Mouse (Mus musculus) limb, embryonic 13.5 days (tissue): ENCODE measurements at regions not wholly inside any gene's neighbourhood (a gene's known extent, or its start where the extent isn't known, plus 50 kb on each side); places are given as distances from the start of the nearest gene placed in this dataset.

Source experiments
- ATAC-seq: fragments of 200-750 bp; cut with Nextera tagmentation; 2 replicates; pipeline ENCODE4 v1.8.0; 2017; ENCODE audit warnings: low read depth, moderate number of reproducible peaks, moderate TSS enrichment; ENCODE audit not compliant: low FRiP score
- H3K27ac ChIP-seq: fragments of 300-500 bp; sonication (generic); 2 replicates; pipeline ENCODE4 v1.5.1; 2015; ENCODE audit warnings: inconsistent platforms, mild to moderate bottlenecking, moderate library complexity
- H3K27me3 ChIP-seq: fragments of 300-500 bp; sonication (generic); 2 replicates; pipeline ENCODE4 v1.6.1; 2015; ENCODE audit warnings: mild to moderate bottlenecking, inconsistent platforms
- H3K36me3 ChIP-seq: fragments of 300-500 bp; sonication (generic); 2 replicates; pipeline ENCODE4 v1.6.1; 2015; ENCODE audit warnings: inconsistent platforms, mild to moderate bottlenecking, moderate library complexity
- H3K4me1 ChIP-seq: fragments of 300-500 bp; sonication (generic); 2 replicates; pipeline ENCODE4 v1.6.1; 2015; ENCODE audit warnings: inconsistent platforms
- H3K4me2 ChIP-seq: fragments of 300-500 bp; sonication (generic); replicated peaks from 2 replicates; pipeline ENCODE4 v1.6.1; 2015; ENCODE audit warnings: inconsistent platforms, mild to moderate bottlenecking, moderate library complexity
- H3K4me3 ChIP-seq: fragments of 300-500 bp; sonication (generic); 2 replicates; pipeline ENCODE4 v1.5.1; 2015; ENCODE audit warnings: moderate library complexity, mild to moderate bottlenecking, inconsistent platforms
- H3K9ac ChIP-seq: fragments of 300-500 bp; sonication (generic); 2 replicates; pipeline ENCODE4 v1.6.1; 2015; ENCODE audit warnings: mild to moderate bottlenecking, inconsistent platforms
- H3K9me3 ChIP-seq: fragments of 300-500 bp; sonication (generic); 2 replicates; pipeline ENCODE4 v1.6.1; 2016; ENCODE audit warnings: inconsistent platforms
- WGBS: fragments of 180-500 bp; shearing (Covaris S2); methylation state at CpG from one replicate; pipeline ENCODE4 v1.1.7; 2015; 5-methylcytosine and 5-hydroxymethylcytosine counted together

DNA sequence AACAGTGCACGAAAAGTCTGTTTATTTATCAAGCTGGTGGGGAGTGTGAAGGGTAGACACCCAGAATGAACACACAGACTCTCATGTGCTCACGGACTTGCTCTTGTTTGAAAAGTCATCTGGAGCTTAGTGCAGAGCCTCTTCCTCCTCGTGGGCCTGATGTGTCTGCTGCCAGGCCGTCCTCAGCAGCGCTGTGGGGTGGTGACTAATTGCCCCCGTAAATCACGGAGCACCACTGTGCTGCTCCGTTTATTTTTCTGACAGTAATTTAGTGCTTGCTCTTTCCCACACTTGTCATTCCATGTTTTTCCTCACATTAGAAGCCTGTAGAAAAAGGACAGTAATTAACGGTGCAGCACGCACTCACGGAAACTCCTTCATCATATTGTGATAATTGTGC is 51.2 kb upstream of the Gm17304 start:
- peaks cover 83% of the 10 kb centered on the region for H3K27me3 ChIP-seq
- WGBS, result 9% methylated on average over 11 of the region's 11 CpGs

DNA sequence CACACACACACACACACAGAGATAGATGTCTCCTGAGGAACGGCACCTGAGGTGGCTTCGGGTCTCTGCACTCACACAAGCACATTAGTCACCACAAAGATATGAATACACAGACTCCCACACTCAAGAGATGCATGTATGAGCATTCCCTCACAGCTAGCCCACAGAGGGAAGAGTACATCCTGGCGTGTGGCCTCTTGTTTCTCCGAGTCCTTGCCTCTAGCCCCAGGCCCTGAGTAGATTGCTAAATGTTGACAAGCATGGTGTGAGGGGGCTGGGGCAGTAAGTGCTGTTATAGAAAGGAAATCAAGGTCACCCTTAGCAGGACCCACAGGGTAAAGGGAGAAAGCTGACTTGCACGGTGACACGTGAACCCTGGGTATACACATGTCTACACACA is 69.6 kb upstream of the Gm17304 start:
- ATAC-seq, result no peak
- no peak overlapping the region for H3K9ac ChIP-seq
- WGBS, result 82% methylated on average over 6 of the region's 6 CpGs
- no peak overlapping the region for H3K27ac ChIP-seq
- no peaks in the 10 kb centered on the region for H3K4me1 ChIP-seq
- H3K36me3 ChIP-seq, result no peaks in the 10 kb centered on the region
- no peak overlapping the region for H3K4me2 ChIP-seq
- H3K27me3 ChIP-seq, result peaks cover 8% of the 10 kb centered on the region; the same call in 1 of the 2 replicates
- no peak overlapping the region for H3K4me3 ChIP-seq
- no peaks in the 10 kb centered on the region for H3K9me3 ChIP-seq

More for the DNA sequence above, 51.2 kb upstream of the Gm17304 start:
- no peak overlapping the region for H3K9ac ChIP-seq
- H3K4me3 ChIP-seq, result no peak overlapping the region
- ATAC-seq, result no peak
- H3K4me1 ChIP-seq, result peaks cover 13% of the 10 kb centered on the region
- no peak overlapping the region for H3K4me2 ChIP-seq
- no peaks in the 10 kb centered on the region for H3K36me3 ChIP-seq
- H3K9me3 ChIP-seq, result no peaks in the 10 kb centered on the region
- H3K27ac ChIP-seq, result no peak overlapping the region

DNA sequence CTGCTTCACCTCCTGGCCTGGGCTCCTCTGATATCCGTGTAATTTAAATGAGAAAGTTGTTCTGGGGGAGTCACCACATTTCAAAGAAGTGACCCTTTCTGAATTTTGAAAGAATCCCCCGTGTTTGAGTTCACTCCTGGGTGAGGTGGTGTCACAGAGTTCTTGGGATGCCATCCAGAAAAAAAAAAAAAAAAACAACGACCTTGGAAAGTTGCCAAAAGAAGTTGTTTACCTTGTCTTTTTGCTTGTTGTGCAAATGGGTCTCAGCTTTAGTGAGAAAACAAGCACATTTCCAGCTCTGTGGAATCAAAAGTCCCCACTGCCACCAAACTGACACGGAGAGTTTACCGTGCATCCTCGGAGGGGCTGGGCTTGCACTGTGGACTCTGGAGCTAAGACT is 71.7 kb upstream of the Gm17304 start:
- no peak for ATAC-seq

DNA sequence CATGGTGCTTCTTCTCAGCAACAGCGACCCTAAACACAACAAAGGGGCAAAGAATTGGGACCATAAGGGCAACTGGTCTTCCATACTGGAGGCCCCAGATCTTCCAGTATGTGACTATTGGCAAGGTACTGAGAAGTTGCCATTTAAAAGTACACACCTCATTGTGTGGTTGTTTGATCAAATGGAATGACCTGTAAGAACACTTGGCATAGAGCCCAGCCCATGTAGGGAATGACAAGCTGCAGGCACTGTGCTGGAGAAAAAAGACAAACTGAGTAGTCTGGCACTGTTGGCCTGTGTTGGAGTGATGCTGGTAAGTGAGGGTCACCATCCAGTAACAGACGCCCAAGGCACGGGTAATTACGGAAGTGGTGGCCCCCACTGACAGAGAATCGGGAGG is 72.8 kb upstream of the Gm17304 start:
- WGBS, result 76% methylated on average over 5 of the region's 5 CpGs
- H3K4me2 ChIP-seq, result no peak overlapping the region
- no peaks in the 10 kb centered on the region for H3K36me3 ChIP-seq
- no peaks in the 10 kb centered on the region for H3K9me3 ChIP-seq
- H3K4me3 ChIP-seq, result no peak overlapping the region
- no peak overlapping the region for H3K9ac ChIP-seq
- H3K27me3 ChIP-seq, result no peaks in the 10 kb centered on the region
- H3K27ac ChIP-seq, result no peak overlapping the region
- ATAC-seq, result no peak
- no peaks in the 10 kb centered on the region for H3K4me1 ChIP-seq

More for the DNA sequence above, 71.7 kb upstream of the Gm17304 start:
- no peak overlapping the region for H3K4me2 ChIP-seq
- H3K9me3 ChIP-seq, result no peaks in the 10 kb centered on the region
- H3K4me3 ChIP-seq, result no peak overlapping the region
- H3K27ac ChIP-seq, result no peak overlapping the region
- H3K4me1 ChIP-seq, result no peaks in the 10 kb centered on the region
- H3K9ac ChIP-seq, result no peak overlapping the region
- no peaks in the 10 kb centered on the region for H3K27me3 ChIP-seq
- no peaks in the 10 kb centered on the region for H3K36me3 ChIP-seq
- 48% methylated on average over 6 of the region's 6 CpGs for WGBS

DNA sequence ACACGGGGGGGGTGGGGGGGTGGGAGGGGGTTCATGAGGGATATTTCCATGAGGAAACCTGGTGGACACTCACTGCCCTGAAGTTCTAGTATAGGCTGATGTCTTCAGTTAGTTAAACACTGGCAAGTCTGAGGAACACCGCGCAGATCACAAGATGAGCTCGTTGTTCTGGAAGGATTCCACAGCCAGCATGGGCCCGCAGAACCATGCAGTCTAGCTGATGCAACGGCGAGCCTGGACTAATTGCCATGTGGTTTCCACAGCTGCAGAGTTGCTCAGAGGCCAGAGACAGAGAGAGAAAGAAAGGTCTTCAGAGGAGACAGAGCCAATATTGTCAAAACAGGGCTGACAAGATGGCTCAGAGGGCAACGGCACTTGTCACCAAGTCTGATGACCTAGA is 70.8 kb upstream of the Barhl2 start:
- Histone ChIP-seq H3K4me3 (no peak overlapping the region), H3K27ac (no peak overlapping the region), H3K9me3 (no peaks in the 10 kb centered on the region), H3K4me2 (no peak overlapping the region), H3K27me3 (no peaks in the 10 kb centered on the region; the same call in 1 of the 2 replicates), H3K9ac (no peak overlapping the region), H3K4me1 (no peaks in the 10 kb centered on the region), H3K36me3 (no peaks in the 10 kb centered on the region)
- 87% methylated on average over 8 of the region's 8 CpGs for WGBS
- no peak for ATAC-seq

DNA sequence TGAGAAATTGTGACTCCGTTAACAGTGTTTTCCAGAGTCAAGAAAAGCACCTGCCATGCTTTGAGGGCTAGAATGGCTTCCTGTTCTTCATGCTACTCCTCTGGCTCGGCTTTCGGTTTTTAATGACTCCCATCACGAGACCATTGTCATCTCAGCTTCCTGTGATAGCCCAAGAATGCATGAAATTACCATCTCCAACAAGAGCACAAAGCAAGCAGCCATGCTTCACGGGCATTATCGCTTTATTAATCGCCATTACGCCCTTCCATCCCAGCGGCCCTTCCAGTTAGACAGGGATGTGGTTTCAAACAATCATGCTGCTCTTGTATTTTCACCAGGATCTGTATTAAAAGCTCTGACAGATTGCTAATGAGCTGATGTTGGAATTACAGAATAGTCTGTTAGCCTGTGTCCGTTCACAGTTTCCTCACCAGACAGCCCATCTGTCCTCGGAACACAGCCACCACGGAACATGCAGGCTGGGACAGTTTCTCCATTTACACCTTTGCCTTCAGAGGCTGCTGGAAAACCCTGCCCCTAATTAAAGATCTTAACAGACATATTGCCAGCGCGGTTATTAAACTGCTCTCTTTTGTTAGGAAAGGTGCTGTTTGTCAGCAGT is 69.5 kb upstream of the Barhl2 start:
- Histone ChIP-seq H3K4me3 (no peak overlapping the region), H3K9me3 (no peaks in the 10 kb centered on the region), H3K9ac (no peak overlapping the region), H3K4me1 (no peaks in the 10 kb centered on the region), H3K36me3 (no peaks in the 10 kb centered on the region), H3K4me2 (no peak overlapping the region), H3K27ac (no peak overlapping the region), H3K27me3 (no peaks in the 10 kb centered on the region; the same call in 1 of the 2 replicates)
- ATAC-seq, result no peak
- WGBS, result 69% methylated on average over 14 of the region's 14 CpGs

DNA sequence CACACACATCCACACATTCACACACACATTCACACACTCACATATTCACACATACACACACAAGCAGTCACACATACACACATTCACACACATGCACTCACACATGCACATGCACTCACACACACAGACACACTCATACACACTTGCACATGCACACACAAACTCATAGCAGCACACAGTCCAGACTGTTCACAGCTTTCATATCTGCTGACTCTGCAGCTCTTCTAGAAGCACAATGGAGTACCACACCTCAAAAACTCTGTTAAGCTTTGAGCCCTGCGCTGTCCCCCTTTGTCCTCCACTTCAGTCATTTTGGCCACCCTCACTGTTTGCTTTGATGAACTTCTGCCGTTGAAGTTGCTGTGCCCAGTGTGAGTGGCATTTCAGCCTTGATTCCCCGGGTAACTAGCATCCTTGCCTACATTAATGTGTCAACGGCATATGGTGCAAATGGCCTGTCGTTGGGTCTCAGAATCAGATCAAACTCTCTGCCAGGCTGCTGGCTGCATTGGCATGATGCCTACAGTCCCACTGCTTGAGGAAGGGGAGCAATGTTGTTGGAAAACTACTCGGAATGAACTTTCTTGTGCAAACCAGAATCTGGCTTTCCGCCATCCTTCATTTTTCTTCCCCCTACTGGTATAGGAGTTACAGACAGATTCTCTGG is 54.6 kb upstream of the Barhl2 start:
- H3K9me3 ChIP-seq, result no peaks in the 10 kb centered on the region
- H3K27me3 ChIP-seq, result 0 out of 2 replicates have a peak, but pooled peaks cover 4% of the 10 kb centered on the region
- H3K4me3 ChIP-seq, result no peak overlapping the region
- no peaks in the 10 kb centered on the region for H3K4me1 ChIP-seq
- ATAC-seq, result no peak
- H3K9ac ChIP-seq, result no peak overlapping the region
- H3K27ac ChIP-seq, result no peak overlapping the region
- H3K4me2 ChIP-seq, result no peak overlapping the region
- WGBS, result 79% methylated on average over 7 of the region's 7 CpGs
- no peaks in the 10 kb centered on the region for H3K36me3 ChIP-seq

DNA sequence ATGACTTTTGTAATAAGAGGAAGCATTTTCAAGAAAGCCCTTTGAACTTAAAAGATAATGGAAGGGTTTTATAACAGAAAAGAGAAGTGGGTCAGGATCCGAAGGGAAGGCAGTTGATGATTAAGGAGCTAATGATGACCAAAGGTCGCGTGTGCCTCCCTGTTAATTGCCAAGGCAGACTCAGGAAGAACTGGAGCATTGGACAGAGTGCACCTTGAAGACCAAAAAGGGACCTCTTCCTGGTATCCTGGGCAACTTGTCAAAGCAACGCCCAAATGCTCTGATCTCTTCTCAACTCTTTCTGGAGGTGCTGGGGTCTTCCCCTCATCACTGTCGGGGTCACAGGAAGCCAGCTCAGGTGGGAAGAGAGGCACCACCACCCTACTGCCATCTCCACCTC is 49.9 kb upstream of the Barhl2 start:
- Histone ChIP-seq H3K4me2 (no peak overlapping the region), H3K27me3 (0 out of 2 replicates have a peak, but pooled peaks cover 4% of the 10 kb centered on the region), H3K9ac (no peak overlapping the region), H3K4me3 (no peak overlapping the region), H3K36me3 (no peaks in the 10 kb centered on the region), H3K9me3 (no peaks in the 10 kb centered on the region), H3K27ac (no peak overlapping the region), H3K4me1 (no peaks in the 10 kb centered on the region)
- 69% methylated on average over 5 of the region's 5 CpGs for WGBS
- no peak for ATAC-seq
